Mouse (Mus musculus) cerebellum, adult 8-10 months (tissue): ENCODE measurements around the gene Ptov1.

ENCODE experiments used
- DNase-seq: peaks from one replicate; pipeline ENCODE4 v3.0.0; 2022

Ptov1 gene

DNA sequence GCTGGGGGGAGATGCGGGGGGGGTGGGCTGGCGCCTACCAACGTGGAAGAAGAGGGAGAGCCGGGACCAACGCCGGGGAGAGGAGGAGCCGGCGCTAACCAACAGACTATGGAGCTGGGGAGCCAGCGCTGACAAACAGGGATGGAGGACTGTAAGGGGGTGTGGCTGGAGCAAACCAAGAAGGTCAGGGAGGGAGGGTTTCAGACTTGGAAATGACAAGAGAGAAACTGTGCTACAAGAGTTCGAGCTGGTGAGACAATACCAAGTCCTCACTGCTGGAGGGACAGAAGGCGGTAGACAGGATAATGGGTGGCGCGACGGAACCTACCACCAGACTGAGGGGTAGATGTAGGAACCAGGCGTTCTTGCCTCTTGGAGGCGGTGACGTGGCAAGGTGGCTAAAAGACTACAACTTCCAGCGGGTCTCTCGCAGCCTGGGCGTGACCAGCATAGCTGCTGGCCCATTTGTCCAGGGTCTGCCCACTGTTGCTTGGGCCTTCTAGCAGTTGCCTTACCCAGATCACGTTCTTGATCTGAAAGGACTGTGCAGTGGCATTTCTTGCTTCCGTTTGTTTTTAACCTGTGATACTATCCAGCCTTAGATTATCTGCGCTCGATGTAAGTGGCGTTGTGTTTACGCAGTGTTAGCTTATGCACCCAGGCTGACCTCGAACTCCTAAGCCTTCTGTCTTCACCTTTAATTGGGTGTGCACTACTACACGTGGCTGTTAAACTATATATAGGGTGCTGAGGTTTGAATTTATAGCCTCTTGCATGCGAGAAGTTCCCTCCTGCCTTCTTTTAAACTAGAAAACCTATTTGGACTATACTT is at the start of gene Ptov1:
Gene Ptov1 (minus strand): TSS at position 92 of the 832 bp plus-strand sequence.
- DNase-seq: peak; percentile 90

DNA sequence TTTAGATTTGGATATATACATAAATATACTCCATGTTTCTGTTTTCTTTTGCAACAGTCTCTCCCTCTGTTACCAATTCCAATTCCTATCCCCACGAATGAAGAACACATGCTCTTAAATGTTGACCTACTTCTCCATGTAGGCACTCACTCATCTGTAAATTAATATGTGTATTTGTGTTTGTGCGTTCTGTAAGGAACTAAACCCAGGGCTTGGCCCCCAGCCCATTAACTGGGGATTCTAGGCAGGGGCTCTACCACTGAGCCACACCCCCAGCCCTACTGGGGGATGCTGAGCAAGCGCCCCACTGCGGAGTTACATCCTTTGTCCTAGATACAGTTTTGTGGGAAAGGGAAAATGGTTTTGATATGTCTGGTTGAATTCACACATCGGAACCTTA is 49.5 kb upstream of the Ptov1 start:
- no peak for DNase-seq

DNA sequence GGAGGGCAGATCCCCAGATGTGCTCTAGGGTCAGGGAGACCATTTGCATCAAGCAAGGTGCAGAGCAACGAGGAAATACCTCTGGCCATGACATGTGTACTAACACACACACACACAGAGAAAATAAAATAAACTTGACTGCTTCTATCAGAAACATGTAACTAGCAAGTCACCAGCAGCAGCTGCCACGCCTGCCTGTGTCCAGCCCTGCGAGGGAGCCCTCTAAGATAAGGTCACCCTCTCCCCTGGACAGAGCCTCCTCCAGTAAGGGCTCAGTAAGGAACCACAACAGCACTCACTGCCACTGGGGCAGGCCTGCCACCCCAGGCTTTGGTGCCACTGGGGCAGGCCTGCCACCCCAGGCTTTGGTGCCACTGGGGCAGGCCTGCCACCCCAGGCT is 48.6 kb upstream of the Ptov1 start:
- no peak for DNase-seq

DNA sequence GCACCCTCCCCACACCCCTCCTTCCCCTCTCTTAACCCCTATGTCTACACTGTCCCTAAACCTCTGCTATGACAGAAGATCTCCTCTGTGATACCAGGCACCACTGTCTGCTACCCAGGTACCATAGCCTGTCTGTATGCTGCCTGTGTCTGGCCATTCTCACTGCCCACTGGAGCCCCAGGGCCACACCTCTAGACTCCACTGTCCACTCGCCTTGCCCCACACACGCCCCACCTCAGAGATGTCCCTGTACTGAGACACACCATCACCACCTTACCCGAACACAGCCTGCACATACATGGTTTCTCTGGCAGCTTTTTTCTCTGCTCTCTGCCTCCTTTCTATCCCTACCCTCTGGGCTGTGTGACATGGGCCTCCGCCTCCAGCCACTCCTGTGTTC is 47.3 kb upstream of the Ptov1 start:
- no peak for DNase-seq

DNA sequence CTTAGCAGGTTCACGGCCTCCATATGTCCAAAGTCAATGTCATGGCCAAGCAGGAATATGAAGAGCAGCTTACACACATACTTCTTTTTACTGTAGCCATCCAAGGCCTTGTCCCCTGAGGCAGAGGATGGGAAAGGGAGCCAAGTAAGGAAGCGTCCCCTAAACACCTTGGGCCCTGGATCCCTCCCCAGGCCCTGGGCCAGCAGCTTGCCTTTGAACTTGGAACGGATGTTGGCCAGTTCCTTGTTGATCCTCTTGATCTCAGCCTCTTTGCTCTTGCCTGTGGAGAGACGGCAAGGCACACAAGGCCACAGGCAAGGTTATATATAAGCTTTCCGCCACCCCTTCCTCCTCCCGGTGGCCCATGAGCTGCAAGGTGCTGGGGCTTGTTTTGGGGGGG is 46.6 kb upstream of the Ptov1 start:
- DNase-seq: no peak

DNA sequence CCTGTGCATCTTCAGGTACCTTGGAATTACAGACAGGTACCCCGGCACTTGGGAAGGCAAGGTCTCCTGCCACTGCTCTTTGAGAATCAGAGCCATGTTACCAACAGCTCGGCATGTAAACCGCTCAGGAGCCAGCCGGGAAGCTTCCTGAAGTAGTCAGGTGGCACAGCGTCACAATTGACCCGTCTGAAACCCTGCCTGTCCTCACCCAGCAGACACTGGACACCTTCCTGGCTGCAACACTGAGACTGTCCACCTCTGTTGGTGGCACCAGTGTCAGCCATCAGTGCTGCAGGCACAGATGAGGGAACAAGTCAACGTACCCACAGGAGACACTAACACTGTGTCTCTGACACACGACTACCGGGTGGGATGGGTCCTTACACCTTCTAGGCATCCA is 45.7 kb upstream of the Ptov1 start:
- DNase-seq: no peak

DNA sequence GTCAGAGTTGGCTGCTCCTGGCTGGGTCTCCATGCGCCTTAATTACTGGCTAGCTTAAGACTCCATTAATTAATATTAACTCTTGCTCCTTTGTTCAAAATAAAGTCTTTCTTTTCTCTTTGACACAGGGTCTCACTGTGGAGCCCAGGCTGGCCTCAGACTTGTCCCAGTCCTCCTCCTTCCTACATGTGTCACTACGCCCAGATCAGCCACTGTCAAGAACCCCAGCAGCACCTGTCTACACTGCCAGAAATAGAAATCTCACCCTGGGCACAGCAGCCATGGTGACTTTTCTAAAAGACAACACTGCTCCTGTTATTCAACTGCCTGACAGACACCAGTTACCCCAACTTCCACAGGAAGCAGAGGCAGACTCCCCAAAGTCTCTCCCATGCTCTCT is 44.8 kb upstream of the Ptov1 start:
- no peak for DNase-seq

DNA sequence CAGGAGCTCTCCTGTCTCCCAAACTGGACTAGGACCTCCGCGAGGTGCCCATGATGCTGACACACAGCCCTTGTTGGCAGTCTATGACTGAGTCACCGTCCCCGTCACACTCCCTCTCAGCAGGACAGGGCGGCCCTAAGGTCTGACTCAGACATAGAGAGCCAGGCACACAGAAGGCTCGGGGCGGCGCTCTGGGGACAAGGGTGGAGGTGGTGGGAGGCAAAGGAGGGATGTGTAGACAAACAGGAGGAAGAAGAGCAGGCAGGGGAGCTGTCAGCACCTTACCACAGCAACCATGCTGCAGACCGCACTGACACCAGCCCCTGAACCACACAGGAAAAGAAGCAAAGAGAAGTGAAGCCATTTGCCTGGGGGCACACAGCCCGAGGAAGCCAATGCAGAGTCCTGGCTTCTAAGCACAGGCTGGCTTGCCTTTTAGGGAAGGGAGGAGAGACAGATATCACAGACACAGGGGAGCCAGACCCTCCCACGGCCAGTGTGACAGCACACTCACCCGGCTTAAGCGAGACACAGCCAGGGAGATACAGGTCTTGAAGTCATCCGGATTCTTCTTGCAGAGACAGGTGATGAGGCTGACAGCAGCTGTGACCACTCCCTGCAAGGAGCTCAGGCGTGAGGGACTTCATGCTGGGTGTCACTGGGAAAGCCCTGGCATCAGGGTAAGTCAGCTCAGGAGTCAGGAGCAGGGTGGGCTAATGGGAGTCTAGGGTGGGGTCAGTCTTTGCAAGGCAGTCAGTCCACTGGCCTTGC is 39.3 kb upstream of the Ptov1 start:
- no peak for DNase-seq

DNA sequence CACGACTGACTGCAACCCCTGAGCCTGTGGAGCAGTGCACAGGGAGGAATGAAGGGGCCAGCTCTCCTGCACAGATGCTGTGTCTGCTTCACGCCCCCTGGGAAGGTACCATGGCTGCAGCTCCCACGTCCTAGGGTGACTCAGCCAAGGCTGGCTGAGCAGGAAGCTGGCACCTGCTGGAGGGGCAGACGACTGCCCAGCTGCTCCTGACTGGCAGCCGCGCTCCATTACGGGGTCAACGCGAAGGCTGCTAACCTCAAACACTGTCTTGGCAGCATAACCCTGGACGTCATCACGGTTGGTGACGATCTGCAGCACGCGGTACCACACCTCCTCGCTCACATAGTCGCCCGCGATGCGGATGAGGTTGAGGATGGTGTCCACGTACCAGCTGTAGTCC is 35.8 kb upstream of the Ptov1 start:
- DNase-seq: no peak

DNA sequence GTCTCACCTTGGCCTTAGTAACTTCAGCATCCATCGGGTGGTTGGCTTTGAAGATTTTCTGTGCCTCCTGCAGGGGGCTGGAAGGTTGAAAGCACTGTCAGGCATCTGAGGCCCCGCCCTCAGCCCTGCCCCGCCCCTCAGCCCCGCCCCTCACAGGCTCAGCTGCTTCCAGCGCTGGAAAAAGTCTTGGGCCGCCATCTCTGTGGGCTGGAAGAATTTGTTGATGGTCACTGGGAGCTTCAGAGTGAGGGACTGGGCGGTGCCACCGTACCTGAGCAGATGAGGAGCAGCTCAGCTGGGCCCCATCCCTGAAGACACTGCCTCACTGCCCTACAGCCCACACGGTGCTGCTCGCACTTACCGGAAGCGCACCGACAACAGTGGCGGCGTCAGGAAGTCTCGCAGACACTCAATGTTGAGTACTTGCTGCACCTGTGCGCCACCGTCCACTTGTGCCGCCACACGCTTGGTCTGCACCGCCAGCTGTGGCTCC is 31.7 kb upstream of the Ptov1 start:
- no peak for DNase-seq

DNA sequence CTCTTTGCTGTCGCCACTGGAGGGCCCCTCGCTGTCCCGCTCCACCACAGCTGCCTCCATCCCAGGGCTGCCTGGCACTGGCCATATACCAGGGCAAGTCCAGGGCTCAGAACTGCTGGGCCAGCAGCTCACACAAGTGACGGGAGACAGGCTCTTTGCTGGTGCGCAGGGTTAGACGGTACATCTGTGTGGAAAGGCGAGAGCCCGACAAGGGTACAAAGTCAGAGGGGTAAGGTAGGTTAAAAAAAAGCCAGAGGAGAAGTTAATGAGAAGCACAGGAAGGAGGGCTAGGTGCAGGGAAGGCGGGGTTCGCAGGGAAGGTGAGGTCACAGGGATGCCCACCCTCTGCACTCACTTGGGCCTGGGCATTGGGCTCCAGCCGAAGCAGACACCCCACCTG is 31.0 kb upstream of the Ptov1 start:
- DNase-seq: no peak

DNA sequence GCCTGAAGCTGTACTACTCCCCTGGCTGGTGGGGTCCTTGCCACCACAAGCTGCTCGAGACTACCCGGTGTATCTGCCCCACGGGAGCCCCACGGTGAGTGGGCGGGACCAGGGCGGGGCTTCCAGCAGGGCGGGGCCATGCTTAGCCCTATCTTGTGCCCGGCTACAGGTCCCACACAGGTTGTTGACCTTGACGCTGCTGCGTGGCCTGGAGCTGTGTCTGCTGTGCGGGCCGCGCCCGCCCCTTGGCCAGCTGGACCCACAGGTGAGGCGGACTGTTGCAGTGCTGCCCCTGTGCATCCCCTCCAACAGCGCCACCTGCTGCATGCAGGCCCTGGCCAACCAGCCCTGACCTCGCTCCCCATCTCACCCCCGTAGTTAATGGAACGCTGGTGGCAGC is 29.0 kb upstream of the Ptov1 start:
- no peak for DNase-seq

DNA sequence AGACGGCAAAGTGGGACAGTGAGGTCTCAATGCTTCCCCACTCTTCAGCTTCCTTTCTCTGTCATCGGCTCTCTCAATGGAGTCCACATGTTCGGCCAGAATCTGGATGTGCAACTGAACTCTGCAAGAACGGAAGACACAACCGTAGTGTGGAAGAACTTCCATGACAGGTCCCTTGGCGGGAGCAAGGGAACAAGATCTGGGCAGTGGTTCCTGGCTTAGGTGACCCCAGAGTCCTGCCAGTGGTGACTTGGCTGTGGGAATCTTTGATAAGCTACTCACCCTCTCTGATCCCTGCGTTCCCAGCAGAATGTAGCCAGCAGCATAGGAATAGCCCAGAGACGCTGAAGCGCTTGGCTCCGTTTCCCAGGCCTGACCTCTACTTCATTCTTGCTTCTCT is 26.9 kb upstream of the Ptov1 start:
- DNase-seq: no peak

DNA sequence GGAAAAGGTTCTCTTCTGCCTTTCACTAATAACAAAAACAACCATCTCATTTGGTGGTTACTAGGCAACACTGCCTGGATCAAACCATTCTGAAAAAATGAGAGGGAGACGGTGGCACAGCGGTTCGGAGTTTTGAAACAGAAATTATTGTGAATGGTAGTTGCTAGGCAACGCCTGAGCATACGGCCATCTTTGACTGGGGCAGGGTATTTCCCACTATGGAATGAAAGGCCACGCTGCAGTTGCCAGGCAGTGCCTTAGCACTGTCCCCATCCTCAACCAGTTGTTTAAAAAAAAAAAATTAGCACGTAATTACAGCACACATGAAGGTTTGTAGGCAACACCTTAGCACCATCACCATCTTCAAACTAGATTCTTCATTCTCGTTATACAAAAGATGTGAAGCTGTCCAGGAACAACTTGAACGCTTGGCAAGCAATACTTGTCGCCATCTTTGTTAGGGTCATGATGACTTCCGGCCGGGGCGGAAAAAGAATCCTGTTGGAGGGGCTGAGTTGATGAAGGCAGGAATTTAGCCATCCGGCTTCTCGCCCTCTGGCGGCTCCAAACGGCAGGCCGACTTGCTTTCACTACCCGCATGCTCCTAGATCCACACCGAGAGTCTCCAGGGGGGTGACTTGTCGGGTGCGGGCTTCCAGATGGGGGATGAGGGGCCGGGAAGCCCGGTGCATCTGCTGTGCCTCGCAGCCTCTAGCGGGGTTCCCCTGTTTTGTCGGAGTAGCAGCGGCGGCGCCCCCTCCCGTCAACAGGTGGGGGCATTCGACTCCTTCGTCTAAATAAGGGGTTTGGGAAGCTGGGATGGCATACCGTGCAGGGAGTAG is 26.2 kb upstream of the Ptov1 start, which contains the start of gene Fuz:
Gene Fuz (plus strand): TSS at position 487 of the 842 bp plus-strand sequence.
- DNase-seq: peak; percentile 89

DNA sequence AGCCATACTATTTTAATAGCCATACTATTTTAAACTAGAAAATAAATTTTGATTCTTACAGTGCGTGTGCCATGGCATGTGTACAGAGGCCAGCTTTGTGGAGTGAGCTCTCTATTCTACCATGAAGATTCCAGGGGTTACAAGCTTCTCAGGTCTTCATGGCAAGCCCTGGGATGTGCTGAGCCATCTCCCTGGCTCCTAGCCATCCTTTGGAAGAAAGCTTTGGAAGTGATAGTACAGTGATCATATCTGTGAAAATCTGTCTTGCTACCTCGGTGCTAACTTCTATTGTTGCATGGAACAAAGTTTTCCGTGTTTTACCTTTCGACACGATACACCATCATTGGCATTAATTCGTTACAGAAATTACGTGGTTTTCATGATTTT is 25.6 kb upstream of the Ptov1 start:
- DNase-seq: no peak

DNA sequence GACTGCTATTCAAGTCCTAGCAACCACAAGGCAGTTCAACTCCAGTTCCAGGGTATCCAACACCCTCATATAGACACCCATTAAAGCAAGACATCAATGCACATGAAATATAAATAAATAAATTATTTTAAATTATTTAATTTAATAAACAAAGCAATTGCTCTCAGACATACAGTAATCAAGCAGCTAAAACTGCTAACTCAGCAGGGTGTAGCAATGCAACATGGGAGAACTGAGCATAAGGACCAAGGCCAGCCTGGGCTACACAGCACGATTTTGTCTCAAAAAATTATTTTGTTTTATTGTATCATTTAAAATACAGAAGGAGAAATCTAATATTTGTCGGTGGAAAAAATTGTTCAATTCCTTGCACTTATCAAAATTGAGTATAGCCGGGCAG is 24.6 kb upstream of the Ptov1 start:
- DNase-seq: no peak

DNA sequence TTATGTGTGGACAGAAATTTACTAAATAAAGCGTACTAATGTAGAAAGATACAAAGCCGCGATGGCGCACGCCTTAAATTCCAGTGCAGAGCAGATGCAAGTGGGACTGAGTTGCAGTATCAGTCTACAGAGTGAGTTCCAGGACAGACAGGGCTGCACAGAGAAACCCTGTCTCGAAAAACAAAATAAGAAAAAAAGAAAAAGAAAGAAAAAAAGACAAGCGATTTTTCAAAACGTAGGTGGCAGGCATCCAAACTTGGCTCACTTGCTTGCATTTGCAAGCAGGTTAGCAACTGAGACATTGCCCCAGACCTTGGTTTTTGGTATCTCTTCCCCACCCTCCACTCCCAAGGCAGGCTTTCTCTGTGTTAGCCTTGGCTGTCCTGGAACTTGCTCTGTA is 23.6 kb upstream of the Ptov1 start:
- DNase-seq: no peak

DNA sequence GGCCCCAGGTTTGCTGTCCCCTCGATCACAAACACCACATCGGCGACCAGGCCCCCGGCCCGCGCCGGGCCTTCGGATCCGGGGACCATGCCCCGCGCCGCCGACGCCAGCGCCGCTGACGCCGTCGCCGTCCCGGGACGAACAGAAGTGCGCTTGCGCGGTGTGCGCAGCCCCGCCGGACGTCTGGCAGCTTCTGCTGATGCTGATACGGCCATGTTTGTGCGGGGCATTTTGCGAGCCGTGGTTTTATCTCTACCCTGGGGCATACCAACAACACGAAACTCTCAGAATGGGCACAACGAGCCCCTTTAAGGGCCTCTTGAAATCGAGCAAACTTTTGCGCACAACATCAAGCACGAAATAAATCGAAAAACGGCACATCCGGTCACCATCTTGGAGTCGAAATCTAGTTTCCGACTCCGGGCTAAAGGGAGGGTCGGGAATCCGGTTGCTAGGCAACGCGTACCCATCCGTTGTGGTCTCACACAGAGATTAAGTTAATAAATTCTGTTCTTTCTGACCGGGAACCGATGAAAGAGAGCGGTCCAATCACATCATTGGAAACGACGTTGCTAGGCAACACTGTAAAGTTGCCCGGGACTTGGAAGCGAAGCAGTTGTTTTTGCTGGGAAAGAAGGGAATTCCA is 22.8 kb upstream of the Ptov1 start, which contains the start of gene Med25:
Gene Med25 (minus strand): TSS at position 437 of the 646 bp plus-strand sequence.
- DNase-seq: peak; percentile 91

DNA sequence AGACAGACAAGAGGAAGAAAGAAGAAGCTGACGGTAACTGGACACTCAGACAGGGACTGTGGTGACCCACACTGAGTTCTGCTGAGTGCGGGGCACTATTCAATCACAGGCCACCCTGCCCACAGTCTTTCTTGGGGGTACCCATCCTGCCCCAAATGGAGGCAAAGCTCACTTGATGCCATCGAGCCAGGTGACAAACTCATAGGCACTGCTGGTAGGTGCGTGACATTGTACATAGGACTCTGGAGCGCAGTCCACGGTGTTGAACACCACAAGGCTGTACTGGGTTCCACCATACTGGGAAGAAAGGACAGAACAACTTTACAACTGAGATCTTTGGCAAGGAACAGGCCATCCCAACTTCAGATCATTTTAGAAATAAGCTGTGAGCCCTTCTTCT is 22.0 kb upstream of the Ptov1 start:
- DNase-seq: no peak

DNA sequence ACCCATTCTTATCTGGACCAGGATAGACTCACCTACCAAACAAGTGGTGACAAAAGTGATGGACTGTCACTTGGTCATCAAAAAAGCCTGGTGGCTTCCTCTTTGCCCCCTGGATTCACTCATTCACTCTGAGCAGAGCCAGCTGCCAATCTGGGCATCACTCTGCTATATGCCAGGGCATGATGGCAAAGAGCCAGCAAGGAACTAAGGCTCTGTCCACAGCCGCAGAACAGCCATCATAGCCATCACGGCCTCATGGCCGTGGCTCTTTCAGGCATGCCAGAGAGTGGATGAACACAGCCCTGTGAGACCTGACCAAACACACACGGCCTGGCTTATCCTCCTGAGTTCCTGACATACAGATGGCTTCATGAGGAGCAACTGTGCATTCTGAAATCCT is 21.1 kb upstream of the Ptov1 start:
- no peak for DNase-seq

DNA sequence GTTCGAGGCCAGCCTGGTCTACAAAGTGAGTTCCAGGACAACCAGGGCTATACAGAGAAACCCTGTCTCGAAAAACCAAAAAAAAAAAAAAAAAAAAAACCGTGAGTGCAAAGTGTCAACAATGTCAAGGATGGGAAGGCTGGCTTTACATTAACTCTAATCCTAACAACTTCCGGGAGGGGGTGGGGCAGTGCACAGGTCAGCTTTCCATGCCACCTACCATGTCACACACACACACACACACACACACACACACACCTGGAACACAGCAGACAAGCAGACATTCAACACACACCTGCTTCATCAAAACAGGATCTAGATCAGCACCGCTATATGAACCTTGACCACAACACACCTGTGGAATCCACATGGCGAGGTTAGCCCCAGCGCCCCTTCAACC is 20.6 kb upstream of the Ptov1 start:
- DNase-seq: no peak

DNA sequence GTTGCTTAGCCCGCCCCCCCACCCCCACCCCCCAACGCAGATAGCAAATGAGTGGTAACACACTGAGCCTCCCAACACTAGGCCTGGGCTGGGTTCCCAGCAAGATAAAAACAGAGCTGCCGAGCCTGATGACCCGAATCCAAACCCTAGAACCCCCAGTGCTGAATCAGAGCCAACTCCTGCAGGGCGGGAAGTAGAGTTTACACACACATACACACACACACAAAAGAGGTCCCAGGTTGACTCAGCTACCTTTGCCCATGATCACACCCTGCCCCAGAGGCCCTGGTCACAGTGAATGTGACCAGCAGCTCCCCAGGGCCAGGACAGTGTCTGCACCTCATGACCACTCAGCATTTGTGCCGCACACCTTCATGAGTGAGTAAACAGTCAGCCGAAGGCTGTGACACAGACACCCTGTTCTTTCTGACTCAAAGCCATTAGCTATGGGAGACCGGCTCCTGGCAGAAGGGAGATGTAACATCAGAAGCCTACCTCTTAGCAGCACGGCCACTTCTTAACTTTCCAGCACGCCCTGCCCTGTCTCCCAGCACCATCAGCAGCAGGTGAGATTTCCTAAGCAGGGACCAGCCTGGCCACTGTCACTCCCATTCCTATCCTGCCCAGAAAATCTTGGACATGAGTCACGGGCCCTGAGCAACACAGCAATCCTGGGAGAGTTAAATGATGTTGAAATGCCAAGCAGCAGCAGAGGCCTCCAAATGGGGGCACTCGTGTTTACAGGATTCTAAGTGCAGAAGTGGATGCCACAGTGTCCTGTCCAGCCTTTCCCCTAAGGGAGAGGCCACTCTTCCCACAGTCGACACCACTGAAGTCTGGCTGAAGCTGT is 18.9 kb upstream of the Ptov1 start:
- DNase-seq: no peak
